Mouse (Mus musculus): Measurements from ENCODE around the gene Zdhhc4.

Zdhhc4 gene

GRCm38 (mm10) chr5:143279247-143279646 lies 49.8 kb downstream of the Zdhhc4 start:
- no peak for DNase-seq (ENCODE audit: low spot score)

- DNase-seq (ENCODE audit: low spot score), result no peak
These were observed 53.3 kb downstream of the Zdhhc4 start for GRCm38 (mm10) chr5:143275761-143276160.

- no peak for DNase-seq (ENCODE audit: low spot score)
These were observed 56.3 kb downstream of the Zdhhc4 start for GRCm38 (mm10) chr5:143272540-143273330.

GRCm38 (mm10) chr5:143272108-143272507 lies 56.9 kb downstream of the Zdhhc4 start:
- DNase-seq (ENCODE audit: low spot score), result no peak

GRCm38 (mm10) chr5:143271642-143272041 lies 57.4 kb downstream of the Zdhhc4 start:
- DNase-seq (ENCODE audit: low spot score), result no peak

GRCm38 (mm10) chr5:143270151-143270519 lies 58.9 kb downstream of the Zdhhc4 start:
- DNase-seq (ENCODE audit: low spot score), result no peak

GRCm38 (mm10) chr5:143269363-143270150 lies 59.5 kb downstream of the Zdhhc4 start, which contains the start of gene Zfp316:
Gene Zfp316 (minus strand): TSS chr5:143270022.
- peak; percentile 60 for DNase-seq (ENCODE audit: low spot score)

- DNase-seq (ENCODE audit: low spot score), result no peak
These were observed 60.1 kb downstream of the Zdhhc4 start for GRCm38 (mm10) chr5:143268985-143269362.

GRCm38 (mm10) chr5:143266794-143267193 lies 62.3 kb downstream of the Zdhhc4 start:
- no peak for DNase-seq (ENCODE audit: low spot score)
